Mouse (Mus musculus) limb, embryonic 12.5 days (tissue): ENCODE results near the gene Fes. TPM values are rescaled to one million over a fixed set of nuclear protein-coding genes. Genes with fewer than 3 reads are reported as not detected.

Experiments used
- ATAC-seq: fragments of 200-750 bp; cut with Nextera tagmentation; 2 replicates; pipeline ENCODE4 v1.8.0; 2017; ENCODE audit warnings: low read depth, moderate TSS enrichment; ENCODE audit not compliant: insufficient number of reproducible peaks, insufficient read depth, low FRiP score, low TSS enrichment
- H3K27ac ChIP-seq: fragments of 300-500 bp; sonication (generic); 2 replicates; pipeline ENCODE4 v1.5.1; 2016; ENCODE audit warnings: mild to moderate bottlenecking, moderate library complexity
- H3K27me3 ChIP-seq: fragments of 300-500 bp; sonication (generic); 2 replicates; pipeline ENCODE4 v1.6.1; 2016; ENCODE audit warnings: mild to moderate bottlenecking, moderate library complexity
- H3K36me3 ChIP-seq: fragments of 300-500 bp; sonication (generic); 2 replicates; pipeline ENCODE4 v1.6.1; 2016; ENCODE audit warnings: mild to moderate bottlenecking, moderate library complexity
- H3K4me1 ChIP-seq: fragments of 300-500 bp; sonication (generic); replicated peaks from 2 replicates; pipeline ENCODE4 v1.6.1; 2016
- H3K4me2 ChIP-seq: fragments of 300-500 bp; sonication (generic); 2 replicates; pipeline ENCODE4 v1.6.1; 2016; ENCODE audit warnings: mild to moderate bottlenecking, moderate library complexity
- H3K4me3 ChIP-seq: fragments of 300-500 bp; sonication (generic); replicated peaks from 2 replicates; pipeline ENCODE4 v1.5.1; 2016; ENCODE audit warnings: mild to moderate bottlenecking
- H3K9ac ChIP-seq: fragments of 300-500 bp; sonication (generic); replicated peaks from 2 replicates; pipeline ENCODE4 v1.6.1; 2016; ENCODE audit warnings: mild to moderate bottlenecking, moderate library complexity
- H3K9me3 ChIP-seq: fragments of 300-500 bp; sonication (generic); 2 replicates; pipeline ENCODE4 v1.6.1; 2016; ENCODE audit warnings: mild to moderate bottlenecking, moderate library complexity
- WGBS: fragments of 180-500 bp; shearing (Covaris S2); methylation state at CpG from one replicate; pipeline ENCODE4 v1.1.7; 2016; 5-methylcytosine and 5-hydroxymethylcytosine counted together
- polyA plus RNA-seq: library from polyadenylated mRNA; unstranded; fragments of >200 nt; fragmentation: Nextera tagmentation; extraction: Ambion mirVana; gene quantifications from 2 replicates; pipeline ENCODE4 v1.2.1, GENCODE M21; 2016

Gene Fes
- polyA plus RNA-seq, 1 experiment from 2014 or later = 11.0 TPM

DNA sequence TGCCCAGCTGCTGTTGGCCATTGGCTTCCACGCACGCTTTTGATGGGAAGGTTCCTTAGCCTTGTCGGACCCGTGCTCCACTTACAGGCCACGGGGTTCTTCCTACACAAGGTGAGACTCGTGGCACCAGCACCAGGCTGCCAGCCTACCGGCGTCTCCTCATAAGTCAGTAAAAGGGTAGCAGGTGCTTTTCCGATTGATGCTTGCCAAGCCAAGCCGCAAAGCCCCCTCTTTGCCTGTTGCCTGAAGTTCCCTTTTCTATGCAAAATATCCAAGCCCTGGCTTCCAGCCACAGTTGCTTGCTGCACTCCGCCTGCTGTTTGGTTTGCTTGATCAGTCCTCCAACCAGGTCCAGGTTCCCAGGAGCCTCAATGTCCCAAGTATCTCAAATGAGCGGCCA lies 13.9 kb downstream of the Fes start:
- H3K9ac ChIP-seq = no peak overlapping the region
- H3K4me2 ChIP-seq = no peak overlapping the region
- no peak overlapping the region for H3K4me3 ChIP-seq
- no peaks in the 10 kb centered on the region for H3K27me3 ChIP-seq
- H3K4me1 ChIP-seq = peaks cover 14% of the 10 kb centered on the region
- WGBS = 83% methylated on average over 12 of the region's 12 CpGs
- H3K9me3 ChIP-seq = no peaks in the 10 kb centered on the region
- peaks cover 8% of the 10 kb centered on the region; the same call in 1 of the 2 replicates for H3K36me3 ChIP-seq
- ATAC-seq = no peak
- no peak overlapping the region for H3K27ac ChIP-seq

DNA sequence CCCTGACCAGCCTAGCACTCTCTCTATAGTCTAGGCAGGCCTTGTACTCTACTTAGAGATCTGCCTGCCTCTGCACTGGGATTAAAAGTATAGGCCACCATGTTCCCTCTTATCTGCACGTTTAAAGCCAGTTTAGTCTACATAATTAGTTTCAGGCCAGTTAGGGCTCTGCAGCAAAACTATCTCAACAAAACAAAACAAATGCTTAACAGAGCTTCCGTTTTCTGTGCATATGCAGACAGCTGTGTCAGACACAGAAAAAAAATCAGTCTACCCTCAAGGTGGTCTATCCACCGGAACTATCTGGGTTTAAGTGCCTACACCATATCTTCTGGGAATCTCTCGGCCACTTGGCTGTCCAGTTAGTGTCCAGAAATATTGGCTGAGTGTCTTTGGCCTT lies 14.4 kb downstream of the Fes start:
- ATAC-seq = no peak

DNA sequence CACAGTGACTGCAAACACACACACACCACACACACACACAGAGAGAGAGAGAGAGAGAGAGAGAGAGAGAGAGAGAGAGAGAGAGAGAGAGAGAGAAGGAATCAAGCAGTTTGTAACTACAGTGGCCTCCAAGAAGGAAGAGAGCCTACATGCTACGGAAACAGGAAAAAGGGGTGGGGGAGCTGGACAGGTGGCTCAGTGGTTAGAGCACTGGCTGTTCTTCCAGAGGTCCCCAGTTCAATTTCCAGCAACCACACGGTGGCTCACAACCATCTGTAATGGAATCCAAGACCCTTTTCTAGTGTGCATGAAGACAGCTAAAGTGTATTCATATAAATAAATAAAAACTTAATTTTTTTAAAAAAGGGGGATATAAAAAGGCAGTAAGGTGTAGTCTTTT lies 15.1 kb downstream of the Fes start:
- H3K4me2 ChIP-seq = no peak overlapping the region
- no peak overlapping the region for H3K4me3 ChIP-seq
- no peak overlapping the region for H3K27ac ChIP-seq
- no peaks in the 10 kb centered on the region for H3K9me3 ChIP-seq
- ATAC-seq = no peak
- peaks cover 19% of the 10 kb centered on the region for H3K4me1 ChIP-seq
- H3K9ac ChIP-seq = no peak overlapping the region
- H3K36me3 ChIP-seq = peaks cover 11% of the 10 kb centered on the region
- H3K27me3 ChIP-seq = no peaks in the 10 kb centered on the region
- WGBS = 62% methylated on average over 2 of the region's 2 CpGs

More for the DNA sequence above, 14.4 kb downstream of the Fes start:
- no peak overlapping the region for H3K4me3 ChIP-seq
- no peaks in the 10 kb centered on the region for H3K27me3 ChIP-seq
- H3K36me3 ChIP-seq = peaks cover 7% of the 10 kb centered on the region
- H3K4me2 ChIP-seq = no peak overlapping the region
- WGBS = 70% methylated on average over 4 of the region's 4 CpGs
- no peak overlapping the region for H3K27ac ChIP-seq
- no peak overlapping the region for H3K9ac ChIP-seq
- peaks cover 18% of the 10 kb centered on the region for H3K4me1 ChIP-seq
- H3K9me3 ChIP-seq = no peaks in the 10 kb centered on the region

DNA sequence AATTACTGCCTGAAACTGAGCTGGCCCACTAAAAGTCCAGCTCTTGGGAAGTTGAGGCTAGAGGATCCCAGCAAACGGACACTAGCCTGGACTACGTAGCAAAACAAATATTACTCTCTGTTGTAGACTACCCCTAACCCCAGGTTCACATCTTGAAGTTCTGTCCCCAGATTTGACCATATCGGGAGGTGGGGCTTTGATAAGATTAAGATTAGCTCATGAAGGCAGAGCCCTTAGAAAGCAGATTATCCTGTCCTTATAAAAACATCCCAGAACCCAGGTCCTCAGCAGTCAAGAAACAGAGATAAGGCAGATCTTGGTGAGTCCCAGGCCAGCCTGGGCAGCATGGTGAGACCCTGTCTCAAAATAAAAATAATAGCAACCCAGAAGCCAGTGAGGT lies 15.6 kb downstream of the Fes start:
- Histone ChIP-seq H3K27ac (no peak overlapping the region), H3K9me3 (no peaks in the 10 kb centered on the region), H3K9ac (no peak overlapping the region), H3K27me3 (no peaks in the 10 kb centered on the region), H3K4me3 (no peak overlapping the region), H3K36me3 (peaks cover 16% of the 10 kb centered on the region), H3K4me2 (no peak overlapping the region), H3K4me1 (peaks cover 19% of the 10 kb centered on the region)
- 91% methylated on average over 3 of the region's 3 CpGs for WGBS
- ATAC-seq = no peak

DNA sequence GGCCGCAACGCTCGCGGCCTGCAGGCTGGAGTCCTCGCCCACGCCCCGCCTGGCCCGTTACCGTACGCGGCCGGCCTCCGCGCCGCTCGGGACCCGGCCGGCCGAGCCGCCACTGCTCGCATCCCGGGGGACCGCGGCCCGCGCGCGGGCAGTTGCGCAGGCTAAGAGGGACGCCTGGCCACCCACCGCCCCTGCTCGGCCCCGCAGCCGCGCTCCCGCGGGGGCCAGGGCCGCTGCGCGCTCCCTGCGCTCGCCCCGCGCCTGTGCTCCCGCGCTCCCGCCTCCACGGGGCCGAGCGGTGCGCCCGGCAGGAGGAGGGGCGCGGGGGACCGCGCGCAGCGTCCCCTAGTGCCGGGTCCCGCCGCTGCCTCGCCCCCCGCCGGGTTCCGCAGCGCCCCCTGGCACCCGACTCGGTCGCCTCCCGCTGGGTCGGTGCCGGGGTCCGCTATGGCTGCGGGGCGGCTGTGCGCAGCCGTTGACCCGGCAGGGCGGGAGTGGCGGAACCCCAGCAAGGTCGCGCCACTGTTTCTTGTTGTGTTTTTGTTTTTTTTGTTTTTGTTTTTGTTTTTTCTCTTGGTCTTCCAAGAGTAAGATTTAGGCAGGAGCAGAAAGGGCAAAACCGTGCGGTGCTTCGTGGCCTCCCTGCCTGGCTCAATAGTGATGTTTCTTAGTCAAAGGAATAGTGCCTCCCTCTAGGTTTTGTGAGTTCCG lies 16.6 kb downstream of the Fes start, which contains the start of gene Man2a2:
Gene Man2a2, minus strand, starts transcription at position 335 of the 711 bp plus-strand sequence.
- H3K9ac ChIP-seq = peak within 1 kb of the TSS; percentile 91
- peak within 1 kb of the TSS; percentile 87 for H3K27ac ChIP-seq
- peaks cover 25% of the 10 kb centered on the region for H3K36me3 ChIP-seq
- H3K4me3 ChIP-seq = peak within 1 kb of the TSS; percentile 93
- no peaks in the 10 kb centered on the region for H3K27me3 ChIP-seq
- WGBS = 1% methylated on average over 60 of the region's 86 CpGs
- H3K4me1 ChIP-seq = peaks cover 19% of the 10 kb centered on the region
- peak within 1 kb of the TSS; percentile 67 for H3K4me2 ChIP-seq
- ATAC-seq = 0 out of 2 replicates have a peak, but pooled peaks have one; percentile 38
- H3K9me3 ChIP-seq = no peaks in the 10 kb centered on the region

DNA sequence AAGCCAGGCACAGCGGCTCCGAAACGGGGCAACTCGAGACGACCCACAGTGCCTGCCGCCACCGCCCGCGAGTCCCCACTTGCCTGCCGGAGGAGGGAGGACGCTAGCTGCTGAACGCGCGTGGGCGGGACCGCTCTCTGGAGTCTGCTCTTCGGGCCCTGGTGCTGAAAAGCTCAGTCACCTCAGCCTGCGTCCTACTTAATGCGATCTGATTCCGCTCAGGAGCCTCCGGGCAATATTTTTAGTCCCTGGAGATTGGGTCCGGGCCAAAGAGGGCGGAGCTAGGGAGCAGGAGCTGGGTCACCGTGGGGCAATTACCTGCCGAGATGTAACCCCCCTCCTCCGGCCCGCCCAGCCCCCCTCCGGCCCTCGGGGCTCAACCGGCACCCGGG lies 17.1 kb downstream of the Fes start:
- Histone ChIP-seq H3K4me2 (peak overlapping the region; percentile 67), H3K4me1 (peaks cover 19% of the 10 kb centered on the region), H3K9ac (peak overlapping the region; percentile 91), H3K9me3 (no peaks in the 10 kb centered on the region), H3K27ac (peak overlapping the region; percentile 87), H3K27me3 (no peaks in the 10 kb centered on the region), H3K36me3 (peaks cover 31% of the 10 kb centered on the region), H3K4me3 (peak overlapping the region; percentile 93)
- WGBS = under 1% methylated on average over 31 of the region's 31 CpGs
- peak; percentile 26 for ATAC-seq

DNA sequence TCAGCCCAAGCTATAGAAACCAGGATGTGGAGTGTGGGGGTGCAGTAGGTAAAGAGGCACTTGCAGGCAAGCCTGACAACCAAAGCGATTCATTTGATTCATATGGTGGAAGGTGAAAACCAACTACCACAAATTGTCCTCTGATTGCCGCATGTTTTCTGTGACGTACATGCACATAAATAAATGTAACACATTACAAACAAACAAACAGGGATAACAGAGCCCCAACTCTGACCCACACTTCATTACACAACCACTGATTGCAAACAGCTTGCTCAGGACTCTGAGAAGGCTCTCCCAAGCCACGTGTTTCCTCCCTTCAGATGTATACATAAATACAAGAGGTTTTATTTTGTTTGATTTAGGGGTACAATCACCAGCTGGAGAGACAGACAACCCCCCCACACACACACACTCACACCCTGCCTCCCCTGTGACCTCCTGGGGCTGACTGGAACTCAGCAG lies 17.7 kb downstream of the Fes start:
- 24% methylated on average over 4 of the region's 4 CpGs for WGBS
- Histone ChIP-seq H3K4me2 (peak overlapping the region; percentile 67), H3K4me1 (peaks cover 19% of the 10 kb centered on the region), H3K4me3 (peak overlapping the region; percentile 93), H3K27ac (peak overlapping the region; percentile 87; the same call in 1 of the 2 replicates), H3K9me3 (no peaks in the 10 kb centered on the region), H3K27me3 (no peaks in the 10 kb centered on the region), H3K36me3 (peaks cover 32% of the 10 kb centered on the region), H3K9ac (peak overlapping the region; percentile 91)
- no peak for ATAC-seq

DNA sequence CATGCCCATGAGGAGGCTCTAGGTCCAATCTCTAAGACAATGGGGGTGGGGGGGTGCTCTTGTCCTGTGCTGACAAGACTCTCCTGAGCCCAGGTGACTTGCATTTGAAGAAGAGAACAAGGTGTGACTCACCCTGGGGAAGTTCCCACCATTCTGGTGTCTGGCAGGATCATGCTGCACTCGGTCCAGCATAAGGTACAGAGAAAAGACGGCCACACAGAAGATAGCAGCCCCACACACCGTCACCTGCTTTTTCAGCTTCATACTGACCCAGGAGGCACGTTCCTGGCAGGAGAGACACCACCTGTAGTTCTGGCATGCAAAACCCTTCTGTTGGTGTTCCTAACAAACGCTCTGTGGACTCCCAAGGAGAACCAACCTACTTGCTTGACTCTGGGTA lies 18.3 kb downstream of the Fes start:
- Histone ChIP-seq H3K27me3 (no peaks in the 10 kb centered on the region), H3K4me3 (peak overlapping the region; percentile 93; the same call in 1 of the 2 replicates), H3K4me2 (peak overlapping the region; percentile 67), H3K27ac (no peak overlapping the region), H3K4me1 (peaks cover 19% of the 10 kb centered on the region), H3K36me3 (peaks cover 37% of the 10 kb centered on the region), H3K9me3 (no peaks in the 10 kb centered on the region), H3K9ac (no peak overlapping the region)
- ATAC-seq = no peak
- 58% methylated on average over 5 of the region's 5 CpGs for WGBS

DNA sequence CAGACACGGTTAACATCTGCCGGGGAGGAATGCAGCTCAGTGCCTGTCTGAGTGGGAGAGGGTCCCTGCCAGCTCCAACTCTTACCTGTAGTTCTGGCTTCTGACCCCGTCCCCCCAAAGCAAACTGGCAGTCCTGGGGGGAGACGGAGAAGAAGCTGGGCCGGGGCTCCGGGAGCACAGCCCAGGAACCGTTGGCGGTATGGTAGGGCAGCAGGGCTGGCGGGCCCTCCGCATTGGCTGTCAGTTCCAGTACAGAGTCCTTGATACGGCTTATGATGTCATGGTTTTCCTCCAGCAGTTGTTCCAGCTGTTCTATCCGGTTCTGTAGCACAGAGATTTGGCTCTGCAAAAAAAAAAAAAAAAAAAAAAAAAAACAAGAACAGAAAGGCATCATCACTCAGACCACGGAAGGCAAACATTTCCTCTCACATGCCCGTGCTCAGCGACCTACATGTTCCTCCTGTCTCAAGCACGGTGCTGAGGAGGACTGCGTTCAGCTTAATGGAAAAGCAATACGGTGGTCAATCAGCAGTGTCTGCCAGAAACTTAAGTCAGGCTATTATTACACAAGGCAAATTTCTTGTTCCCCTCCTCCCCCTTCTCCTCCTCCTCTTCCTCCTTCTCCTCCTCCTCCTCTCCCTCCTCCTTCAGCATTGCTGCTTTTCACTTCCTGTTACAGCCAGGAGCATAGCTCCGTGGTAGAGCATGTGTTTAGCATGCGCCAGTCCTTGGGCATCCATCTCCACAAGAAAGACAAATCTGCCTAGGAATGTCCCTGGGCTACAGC lies 18.9 kb downstream of the Fes start:
- peak overlapping the region; percentile 93; the same call in 1 of the 2 replicates for H3K4me3 ChIP-seq

DNA sequence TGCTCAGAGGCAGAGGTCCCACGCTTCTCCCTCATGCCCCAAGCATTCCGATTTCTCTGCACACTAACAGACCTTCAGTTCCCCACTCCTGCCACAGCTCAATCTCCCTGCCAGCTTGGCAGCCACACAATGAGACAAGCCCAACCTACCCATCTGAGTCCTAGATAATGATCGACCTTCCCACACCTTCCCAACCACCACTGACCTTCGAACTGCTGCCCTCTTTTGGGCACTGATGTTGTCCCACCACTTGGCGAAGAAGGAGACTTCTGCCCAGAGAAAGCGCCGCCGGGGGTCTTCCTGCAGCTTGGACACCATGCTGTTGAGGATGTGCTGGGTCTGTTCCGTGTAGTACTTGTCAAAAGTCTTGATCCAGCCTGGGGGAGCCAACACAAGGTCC lies 19.7 kb downstream of the Fes start:
- 86% methylated on average over 9 of the region's 9 CpGs for WGBS
- peaks cover 19% of the 10 kb centered on the region for H3K4me1 ChIP-seq
- no peak overlapping the region for H3K4me3 ChIP-seq
- no peak overlapping the region for H3K4me2 ChIP-seq
- no peak overlapping the region for H3K9ac ChIP-seq
- H3K36me3 ChIP-seq = peaks cover 52% of the 10 kb centered on the region
- no peaks in the 10 kb centered on the region for H3K27me3 ChIP-seq
- H3K27ac ChIP-seq = no peak overlapping the region
- ATAC-seq = no peak
- no peaks in the 10 kb centered on the region for H3K9me3 ChIP-seq

More for the DNA sequence above, 18.9 kb downstream of the Fes start:
- peak overlapping the region; percentile 67 for H3K4me2 ChIP-seq
- no peaks in the 10 kb centered on the region for H3K27me3 ChIP-seq
- peaks cover 19% of the 10 kb centered on the region for H3K4me1 ChIP-seq
- WGBS = 78% methylated on average over 20 of the region's 20 CpGs
- H3K36me3 ChIP-seq = peaks cover 44% of the 10 kb centered on the region
- H3K9ac ChIP-seq = no peak overlapping the region
- no peak overlapping the region for H3K27ac ChIP-seq
- H3K9me3 ChIP-seq = no peaks in the 10 kb centered on the region
- ATAC-seq = no peak

DNA sequence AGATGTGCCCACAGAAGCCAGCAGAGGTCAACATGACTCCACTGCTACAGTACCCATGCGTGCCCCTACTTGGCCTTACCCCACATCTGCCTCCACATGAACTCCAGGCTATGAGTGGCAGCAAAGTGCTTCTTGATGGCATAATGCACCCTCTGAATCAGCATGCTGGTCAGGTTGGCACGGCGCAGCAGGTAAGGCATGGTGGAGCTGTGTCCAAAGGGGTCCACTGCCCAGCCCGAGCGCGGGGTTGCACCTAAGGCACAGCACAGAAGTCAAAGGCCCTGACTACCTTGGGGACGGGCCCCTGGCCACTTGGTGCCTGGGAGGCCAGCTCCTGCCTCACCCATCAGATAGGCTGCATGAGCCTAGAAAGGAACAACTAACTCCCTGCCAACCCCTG lies 20.5 kb downstream of the Fes start:
- Histone ChIP-seq H3K36me3 (peaks cover 60% of the 10 kb centered on the region), H3K27ac (no peak overlapping the region), H3K4me2 (no peak overlapping the region), H3K4me3 (no peak overlapping the region), H3K27me3 (no peaks in the 10 kb centered on the region), H3K4me1 (peaks cover 19% of the 10 kb centered on the region), H3K9ac (no peak overlapping the region), H3K9me3 (no peaks in the 10 kb centered on the region)
- 93% methylated on average over 7 of the region's 7 CpGs for WGBS
- ATAC-seq = no peak
